Mouse (Mus musculus): ENCODE measurements around the gene Sipa1.
"Not testable (repeated sequence)": the region's sequence is repeated elsewhere in the genome, so short reads cannot be mapped to it uniquely, and the experiment has no call there.

Sipa1 gene

DNA sequence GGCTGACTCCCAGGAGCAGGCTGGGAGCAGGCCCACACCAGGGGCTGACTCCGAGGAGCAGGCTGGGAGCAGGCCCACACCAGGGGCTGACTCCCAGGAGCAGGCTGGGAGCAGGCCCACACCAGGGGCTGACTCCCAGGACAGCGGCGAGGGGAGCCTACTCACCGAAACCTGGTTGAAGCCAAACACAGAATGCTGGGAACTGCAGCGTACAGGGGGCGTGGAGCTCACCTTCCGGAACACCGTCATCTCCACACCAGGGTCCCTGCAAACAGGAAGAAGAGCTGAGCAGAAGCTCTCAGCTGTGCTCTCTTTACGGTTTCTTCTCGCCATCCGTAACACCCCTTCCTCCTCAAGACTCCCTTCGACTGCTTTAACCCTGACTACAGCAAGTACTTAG, 23.4 kb upstream of the Sipa1 start:
- in situ Hi-C loops (cut with MboI, MseI), result not testable (repeated sequence)

DNA sequence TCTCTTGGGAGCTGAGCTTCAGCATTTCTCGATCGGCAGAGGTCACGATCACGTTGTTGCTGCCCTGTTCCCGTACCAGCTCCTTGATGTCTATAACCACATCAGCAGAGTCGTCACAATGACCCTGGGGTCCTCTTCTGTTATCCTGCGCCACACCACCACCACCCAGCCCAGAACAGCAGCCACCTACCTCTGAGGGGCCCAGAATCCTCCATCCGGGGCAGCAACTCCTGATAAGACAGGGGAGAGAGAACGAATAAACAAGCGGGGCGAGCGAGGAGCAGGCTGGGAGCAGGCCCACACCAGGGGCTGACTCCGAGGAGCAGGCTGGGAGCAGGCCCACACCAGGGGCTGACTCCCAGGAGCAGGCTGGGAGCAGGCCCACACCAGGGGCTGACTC, 22.9 kb upstream of the Sipa1 start:
- in situ Hi-C loops (cut with MboI, MseI), result no loop called here

DNA sequence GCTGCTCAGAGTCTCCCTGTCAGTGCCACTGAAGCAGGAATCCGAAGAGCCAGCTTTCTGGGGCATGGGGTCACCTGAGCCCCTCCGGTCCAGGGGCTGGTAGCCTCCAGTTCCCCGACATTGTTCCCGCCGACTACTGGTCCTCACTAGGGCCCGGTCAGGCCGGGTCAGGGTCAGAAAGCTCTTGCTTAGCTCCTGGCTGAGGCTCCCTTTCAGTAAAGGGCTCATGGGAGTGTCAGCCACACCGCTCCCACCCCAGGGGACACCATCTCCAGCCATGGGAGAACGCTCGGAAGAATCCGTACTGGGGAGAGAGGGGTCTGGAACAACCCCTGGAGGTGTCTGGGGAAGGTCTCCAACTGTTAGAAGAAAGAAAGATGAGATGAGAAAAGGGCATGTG, 22.4 kb upstream of the Sipa1 start:
- in situ Hi-C loops (cut with MboI, MseI), result no loop called here

DNA sequence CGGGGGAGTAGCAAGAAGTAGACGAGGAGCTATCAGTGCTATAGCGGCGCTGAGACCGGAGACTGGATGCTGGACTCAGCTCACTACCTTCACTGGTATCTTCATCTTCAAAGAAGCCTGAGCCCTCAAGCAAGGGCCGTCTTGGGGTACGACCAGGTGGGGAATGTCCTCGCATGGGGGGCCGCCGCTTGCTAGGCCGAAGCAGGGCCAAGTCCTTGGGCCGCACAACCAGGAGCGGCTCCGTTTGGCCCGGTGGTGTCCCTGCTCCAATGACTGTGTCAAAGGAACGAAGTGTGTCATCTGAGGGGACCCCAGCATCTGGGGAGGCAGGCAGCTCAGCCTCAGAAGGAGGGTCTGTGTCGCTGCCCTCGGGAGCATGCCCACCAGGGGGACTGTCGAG, 21.9 kb upstream of the Sipa1 start:
- in situ Hi-C loops (cut with MboI, MseI), result no loop called here

DNA sequence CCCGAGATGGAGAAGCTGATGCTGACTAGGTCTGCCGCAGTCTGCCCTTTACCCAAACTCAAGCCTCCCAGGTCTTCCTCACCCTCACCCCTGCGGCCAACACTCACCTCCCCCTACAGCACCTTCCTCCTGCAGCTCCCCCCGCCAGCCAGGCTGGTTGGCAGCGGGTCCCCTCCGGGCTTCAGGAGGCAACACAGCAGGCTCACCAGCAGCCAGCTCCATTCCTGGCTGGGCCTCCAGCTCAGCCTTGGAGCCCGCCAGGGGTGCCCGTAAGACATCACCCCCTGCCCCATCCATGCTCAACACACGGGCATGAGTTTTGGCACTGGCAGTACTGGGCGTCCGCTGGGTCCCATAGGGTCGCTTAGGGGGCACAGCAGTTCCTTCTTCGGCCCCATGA, 21.5 kb upstream of the Sipa1 start:
- in situ Hi-C loops (cut with MboI, MseI), result no loop called here

DNA sequence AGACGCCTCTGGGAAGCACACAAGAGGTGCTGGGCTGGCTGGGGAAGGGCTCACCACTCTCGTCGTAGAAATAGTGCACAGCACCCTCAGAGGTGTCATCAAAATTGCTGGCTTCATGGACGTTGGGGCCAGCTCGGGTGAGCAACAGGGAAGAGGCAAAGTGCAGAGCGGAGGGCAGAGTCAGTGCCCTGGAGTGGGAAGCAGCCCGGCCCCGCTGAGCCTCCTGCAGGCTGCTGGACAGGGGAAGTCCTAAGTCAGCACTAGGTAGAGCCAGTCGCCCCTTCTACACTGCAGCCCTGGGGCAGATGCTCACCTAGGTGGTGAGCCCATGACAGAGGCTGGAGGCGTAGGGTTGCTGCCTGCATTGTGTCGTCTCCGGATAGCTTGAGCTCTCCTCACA, 20.7 kb upstream of the Sipa1 start:
- in situ Hi-C loops (cut with MboI, MseI), result no loop called here

DNA sequence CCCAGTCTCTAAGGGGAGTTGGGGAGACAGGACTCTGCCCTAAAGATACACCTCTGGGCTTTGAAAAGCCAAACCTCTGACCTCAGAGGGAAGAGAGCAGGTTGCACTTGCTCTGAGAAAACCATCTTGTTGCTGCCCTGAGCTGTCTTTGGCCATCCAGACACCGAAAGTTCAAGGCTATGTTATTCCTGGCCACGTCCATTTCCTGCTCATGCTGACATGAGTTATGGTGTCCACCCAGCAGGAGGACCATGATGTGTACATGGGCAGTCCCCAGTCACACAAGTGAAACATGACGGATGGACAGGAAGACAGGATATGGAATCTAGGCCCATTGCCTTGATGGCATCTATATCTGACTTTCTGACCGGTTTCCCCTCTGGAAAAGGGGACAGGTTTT, 16.9 kb upstream of the Sipa1 start:
- in situ Hi-C loops (cut with MboI, MseI), result no loop called here

DNA sequence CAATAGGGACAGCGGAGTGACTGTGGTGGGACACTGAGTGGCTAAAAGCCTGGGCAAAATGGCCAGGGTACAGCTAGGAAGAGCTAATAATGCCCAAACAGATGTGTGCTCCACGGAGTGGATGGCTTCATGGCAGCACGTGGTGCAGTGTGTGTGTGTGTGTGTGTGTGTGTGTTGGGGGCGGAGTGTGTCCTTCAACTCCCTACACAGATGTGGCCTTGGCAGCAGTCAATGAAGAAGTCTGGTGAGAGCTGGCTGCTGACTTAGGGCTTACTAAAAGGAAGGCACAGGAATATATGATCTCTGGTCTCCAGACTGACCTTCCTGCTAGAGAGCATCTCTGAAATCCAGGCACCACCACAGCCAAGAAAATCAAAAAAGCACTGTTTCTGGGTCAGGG, 4.9 kb upstream of the Sipa1 start:
- in situ Hi-C loops (cut with MboI, MseI), result loop anchor here (10.0 kb wide), 1 partner anchor 64 kb away; the partner anchor contains the start of gene Rnaseh2c

DNA sequence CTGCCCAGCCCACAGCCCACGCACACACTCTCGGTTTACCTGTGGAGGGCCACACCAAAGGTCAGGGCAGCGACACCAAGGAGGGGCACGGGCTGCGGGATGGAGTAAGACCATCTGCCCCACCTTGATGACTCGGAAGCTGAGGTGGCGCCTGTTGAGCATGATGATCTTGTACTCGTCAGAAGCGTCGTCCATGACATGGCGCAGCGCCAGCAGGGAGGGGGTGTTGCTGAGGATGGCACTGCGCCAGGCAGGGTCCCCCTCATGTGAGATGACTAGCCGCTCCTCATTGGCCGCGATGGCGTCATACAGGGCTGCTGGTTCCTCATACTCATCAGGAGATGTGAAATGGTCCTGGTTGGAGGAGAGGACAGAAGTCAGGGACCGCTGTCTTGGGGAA, 2.9 kb upstream of the Sipa1 start:
- in situ Hi-C loops (cut with MboI, MseI), result loop anchor here (10.0 kb wide), 1 partner anchor 62 kb away; the partner anchor contains the start of gene Rnaseh2c

DNA sequence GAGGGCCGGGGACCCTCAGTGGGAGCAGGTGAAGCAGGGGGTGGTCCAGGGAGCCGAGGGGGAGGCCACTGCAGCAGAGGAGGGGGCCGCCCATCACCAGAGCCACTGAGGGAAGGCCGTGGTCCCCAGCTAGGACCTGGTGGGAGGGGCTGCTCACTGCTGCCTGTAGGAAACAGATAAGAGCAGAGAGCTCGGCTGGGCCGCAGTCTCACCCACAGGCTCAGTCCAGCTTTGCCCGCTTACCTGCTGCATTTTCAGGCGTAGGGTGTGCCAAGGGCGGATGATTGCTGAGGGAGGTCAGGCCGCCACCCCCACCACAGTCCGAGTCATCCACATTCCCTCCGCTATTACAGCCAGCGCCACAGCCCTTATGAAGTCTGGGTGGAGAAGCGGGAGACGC, 2.0 kb upstream of the Sipa1 start:
- in situ Hi-C loops (cut with MboI, MseI), result loop anchor here (10.0 kb wide), 1 partner anchor 61 kb away; the partner anchor contains the start of gene Rnaseh2c

DNA sequence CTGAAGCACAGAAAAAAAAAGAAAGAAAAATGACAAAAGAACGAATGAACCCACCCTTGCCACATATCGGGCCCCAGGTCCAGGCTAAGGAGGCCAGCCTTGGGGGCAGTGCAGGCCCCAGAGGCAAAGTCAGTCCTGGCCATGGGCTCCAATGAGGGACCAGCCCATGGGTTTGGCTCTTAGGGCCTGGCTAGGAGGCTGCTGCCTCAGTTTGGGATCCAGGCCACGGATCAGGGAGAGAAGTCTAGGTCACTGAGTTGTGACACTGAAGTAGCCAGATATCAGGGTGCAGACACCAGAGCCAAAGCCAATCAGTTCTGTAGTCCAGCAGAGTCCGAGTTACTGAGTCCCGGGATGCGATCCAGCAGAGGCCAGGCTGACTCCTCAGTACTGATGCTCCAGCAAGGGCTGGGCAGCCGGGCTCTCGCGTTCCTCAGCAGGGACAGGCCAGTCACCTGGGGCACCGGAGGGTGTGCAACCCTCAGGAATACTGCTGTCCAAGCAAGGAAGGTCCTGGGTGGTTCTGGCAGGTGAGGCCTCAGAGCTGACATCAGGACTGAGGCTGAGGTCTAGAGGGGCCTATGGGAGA, 1.3 kb upstream of the Sipa1 start:
- in situ Hi-C loops (cut with MboI, MseI), result loop anchor here (10.0 kb wide), 1 partner anchor 60 kb away; the partner anchor contains the start of gene Rnaseh2c

DNA sequence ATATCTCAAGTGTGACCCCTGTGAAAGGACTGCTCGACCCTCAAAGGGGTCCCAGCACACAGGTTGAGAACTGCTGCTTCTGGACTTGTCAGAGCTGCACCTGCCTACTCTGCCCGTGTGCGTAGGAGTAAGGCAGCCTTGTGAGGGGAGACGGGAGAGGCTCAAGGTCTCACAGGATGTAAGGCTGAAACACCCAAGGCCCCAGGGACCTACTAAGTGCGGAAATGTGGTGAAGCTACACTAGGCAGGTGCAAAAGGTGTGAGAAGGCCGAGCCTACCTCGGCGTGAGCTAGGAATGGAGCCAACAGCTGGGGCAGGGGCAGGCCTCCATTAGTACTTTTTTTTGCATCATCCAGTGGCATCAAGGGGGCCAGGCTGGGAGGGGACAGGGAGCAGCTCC, 1.2 kb downstream of the Sipa1 start:
- in situ Hi-C loops (cut with MboI, MseI), result loop anchor here (10.0 kb wide), 1 partner anchor 58 kb away; the partner anchor contains the start of gene Rnaseh2c

DNA sequence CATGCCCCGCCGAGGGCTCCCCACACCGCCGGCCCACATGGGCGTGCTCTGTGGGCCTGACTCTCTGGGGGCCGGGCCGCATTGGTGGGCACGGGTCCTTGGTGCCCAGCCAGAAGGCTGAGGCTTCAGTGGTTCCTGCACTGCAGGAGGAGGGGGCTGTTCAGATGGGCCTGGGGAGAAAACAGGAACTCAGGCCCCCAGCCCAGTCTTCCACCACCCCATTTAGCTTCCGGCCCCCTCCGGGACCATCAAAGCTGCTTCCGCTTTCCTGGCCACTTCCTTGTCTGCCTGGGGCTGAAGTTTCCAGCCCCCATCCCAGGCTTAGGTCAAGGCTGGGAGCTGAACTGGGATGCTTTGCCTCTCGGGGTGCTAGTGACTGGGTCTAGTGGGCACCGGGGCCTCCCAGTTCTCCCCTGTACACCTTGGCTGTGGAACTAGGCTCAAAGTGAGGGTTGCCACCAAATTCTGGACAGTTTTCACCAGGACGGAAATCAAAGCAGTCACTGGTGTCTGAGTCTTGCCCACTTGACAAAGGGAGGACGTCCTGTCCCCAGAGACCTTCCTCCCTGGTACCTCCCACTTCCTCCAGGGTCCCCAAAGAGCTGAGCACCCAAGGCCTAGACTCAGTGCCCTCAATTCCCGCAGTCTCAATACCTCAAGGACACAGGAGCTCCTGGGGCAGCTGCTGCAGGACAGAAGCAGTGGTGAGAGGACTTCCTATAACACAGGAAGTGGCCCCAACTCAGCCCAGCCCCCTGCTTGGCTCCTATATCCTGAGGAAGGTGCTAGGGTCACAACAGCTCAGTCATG, 2.4 kb downstream of the Sipa1 start:
- in situ Hi-C loops (cut with MboI, MseI), result loop anchor here (10.0 kb wide), 1 partner anchor 56 kb away; the partner anchor contains the start of gene Rnaseh2c

DNA sequence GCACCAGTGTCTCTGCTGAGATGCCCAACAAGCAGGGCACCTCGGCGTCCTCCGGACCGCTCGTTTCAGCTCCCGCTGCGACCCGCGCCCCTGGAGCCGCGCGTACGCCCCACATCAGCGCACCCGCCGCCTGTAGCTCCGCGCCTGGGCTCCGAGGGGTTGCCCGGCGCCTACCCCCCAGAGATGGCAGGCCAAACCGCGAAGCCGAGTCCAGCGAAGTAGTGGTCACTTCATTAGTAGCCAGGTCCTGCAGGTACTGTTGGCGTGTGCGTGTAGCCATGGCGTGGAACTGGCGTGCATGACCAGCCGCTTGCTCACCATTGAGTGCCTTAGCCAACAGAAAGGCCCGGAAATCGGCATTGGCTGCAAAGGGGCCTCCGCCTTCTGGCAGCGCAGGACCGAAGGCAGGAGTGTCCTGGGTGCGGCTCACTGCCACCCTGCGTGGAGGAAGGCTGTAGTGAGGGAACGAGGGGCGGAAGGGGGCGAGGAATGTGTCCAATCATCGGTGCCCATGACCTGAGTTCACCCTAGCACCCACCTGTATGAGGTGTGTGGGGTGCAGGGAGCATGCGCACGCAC, 8.7 kb downstream of the Sipa1 start:
- in situ Hi-C loops (cut with MboI, MseI), result no loop called here

DNA sequence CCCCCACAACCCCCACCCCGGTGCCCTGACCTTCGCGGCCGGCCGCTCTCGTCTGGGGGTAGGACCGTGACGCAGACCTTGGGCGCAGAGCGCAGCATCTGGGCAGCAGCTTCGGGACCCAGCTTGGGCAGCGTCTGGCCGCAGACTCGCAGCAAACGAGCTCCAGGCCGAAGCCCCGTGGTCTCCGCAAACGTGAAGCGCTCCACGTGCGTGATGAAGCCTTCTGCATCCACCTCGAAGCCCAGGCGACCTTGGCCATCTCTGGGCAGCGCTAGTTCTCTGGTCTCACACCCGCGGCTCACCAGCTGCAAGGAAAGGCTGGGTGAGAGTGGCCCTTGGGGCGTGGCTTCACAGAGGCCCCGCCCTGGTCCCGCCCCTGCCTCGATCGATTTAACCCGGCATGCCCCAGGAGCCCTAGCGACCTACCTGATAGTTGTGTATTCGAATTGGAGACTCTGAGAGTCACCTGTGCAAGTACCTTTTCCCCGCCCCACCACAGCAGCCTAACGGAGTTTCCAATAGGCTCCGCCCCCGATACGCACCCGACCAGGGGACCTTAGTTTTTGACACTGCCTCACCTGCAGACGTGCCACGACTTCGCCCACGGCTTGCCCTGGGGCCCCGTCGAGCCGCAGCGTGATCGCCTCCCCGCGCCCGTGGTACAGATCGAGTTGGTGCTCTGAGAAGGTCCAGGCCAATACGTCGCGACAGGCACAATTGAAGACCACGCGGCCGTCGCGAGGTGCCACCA, 9.4 kb downstream of the Sipa1 start:
- in situ Hi-C loops (cut with MboI, MseI), result no loop called here

DNA sequence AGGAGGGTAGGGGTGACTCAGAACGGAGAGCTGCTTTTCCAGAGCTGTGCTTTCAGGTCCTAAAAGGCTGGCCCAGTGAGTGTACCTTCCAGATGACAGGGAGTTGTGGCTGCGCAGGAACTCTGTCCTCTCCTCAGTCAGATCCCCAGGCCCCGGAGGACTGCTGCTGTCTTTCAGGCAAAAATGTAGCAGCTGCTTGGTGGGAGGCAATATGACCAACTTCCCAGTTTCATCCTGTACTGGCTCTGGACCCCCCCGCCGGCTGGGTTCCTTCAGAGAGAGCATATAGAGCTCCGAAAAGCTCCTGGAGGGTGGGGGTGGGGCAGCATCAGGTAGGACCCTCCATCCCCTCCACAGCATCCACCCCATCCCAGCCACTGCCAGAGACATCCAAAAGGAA, 10.9 kb downstream of the Sipa1 start:
- in situ Hi-C loops (cut with MboI, MseI), result no loop called here

DNA sequence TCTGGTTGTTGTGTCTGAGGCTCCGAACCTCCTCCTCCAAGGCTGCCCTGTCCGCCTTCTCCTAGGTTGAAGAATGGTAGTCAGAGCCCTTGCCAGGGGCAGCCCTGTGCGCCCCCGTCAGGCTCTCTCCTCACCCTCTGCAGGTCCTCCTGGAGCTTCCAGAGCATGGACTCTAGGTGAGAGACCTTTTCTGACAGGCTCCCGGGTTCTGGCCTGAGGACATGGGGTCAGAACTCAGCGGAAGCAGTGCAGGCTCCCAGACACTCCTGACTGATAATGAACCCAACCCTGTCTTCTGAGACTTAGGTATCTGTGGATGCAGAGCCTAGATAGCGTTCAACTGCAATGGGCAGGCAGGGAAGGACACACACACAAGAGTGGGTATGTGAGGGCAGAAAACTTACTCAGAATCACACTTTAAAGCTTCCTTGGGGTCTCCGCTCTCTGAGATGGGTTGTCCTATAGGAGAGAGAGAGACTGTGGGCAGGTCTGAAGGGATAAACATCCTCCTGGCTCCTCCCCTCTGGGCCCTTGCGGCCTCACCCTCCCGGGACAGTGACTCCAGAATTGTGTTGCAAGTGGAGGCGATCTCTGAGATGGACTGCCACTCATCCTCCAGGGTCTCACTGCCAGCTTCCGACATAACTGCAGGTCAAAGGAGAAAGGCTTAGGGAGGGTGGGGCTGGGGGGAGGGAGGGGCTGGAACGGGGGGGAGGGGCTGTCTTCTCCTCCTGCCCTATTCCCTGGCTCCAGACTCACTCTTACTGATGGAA, 11.8 kb downstream of the Sipa1 start:
- in situ Hi-C loops (cut with MboI, MseI), result no loop called here

DNA sequence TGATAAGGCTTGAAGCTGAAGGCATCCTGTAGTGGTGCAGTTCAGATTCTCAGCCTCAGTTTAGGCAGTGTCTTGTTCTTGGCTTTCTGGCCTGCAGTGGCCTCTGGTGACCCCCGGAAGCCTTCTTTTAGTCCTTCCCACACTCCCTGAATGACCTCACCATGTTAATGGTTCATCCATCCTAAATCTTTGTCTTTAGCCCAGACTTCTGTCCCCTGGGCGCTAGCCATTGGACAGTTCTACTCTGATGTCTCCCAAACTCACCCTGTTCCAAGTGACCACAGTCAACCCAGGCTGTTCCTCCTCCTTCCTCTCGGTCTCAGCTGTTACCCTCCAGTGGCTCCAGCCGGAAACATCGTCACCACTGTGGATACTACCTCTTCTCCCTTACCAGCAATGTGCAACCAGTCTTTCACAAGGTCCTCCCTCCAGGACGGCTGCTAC, 14.2 kb downstream of the Sipa1 start:
- in situ Hi-C loops (cut with MboI, MseI), result loop anchor here (10.0 kb wide), 1 partner anchor 1305 kb away; no protein-coding TSS in a partner anchor

DNA sequence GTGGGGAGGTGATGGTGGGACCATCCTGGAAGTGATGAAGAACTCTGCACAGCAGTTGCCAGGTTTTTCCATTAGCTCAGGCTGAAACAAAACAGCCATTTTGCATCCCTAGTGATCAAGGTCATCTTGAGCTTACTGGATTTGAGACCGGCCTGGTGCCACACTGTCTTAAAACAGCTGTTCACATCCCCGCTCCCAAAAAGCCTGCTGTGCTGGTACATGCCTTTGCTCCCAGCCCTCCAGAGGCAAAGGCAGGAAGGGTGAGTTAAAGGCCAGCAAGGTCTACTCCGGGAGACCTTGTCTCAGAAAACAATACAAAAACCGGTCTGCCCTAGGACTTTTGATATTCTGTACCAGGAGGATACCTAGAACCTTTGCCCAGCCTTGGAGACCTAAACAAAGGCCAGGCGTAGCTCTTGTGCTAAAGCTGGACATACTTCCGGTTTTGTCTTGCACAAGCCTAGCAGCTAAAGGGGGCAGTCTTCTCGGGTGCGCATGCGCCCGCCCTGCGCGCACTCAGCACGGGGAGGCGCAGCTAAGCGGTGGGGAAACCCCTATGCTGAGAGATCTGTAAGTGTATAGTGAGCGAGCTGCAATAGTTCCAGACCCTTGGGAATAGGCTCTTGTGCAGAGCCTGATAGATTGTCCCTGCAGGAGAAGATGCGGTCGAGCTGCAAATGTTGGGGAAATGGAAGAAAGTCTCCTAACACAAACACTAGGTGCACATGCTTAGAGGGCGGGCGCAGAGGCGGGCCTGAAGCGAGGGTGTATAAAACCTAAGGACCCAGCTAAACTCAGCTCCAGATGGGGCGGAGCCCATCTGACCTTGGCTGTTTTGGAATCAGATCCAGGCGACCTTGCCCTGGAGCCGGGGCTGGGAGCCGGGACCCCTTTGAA, 14.9 kb downstream of the Sipa1 start:
- in situ Hi-C loops (cut with MboI, MseI), result loop anchor here (10.0 kb wide), 1 partner anchor 1306 kb away; no protein-coding TSS in a partner anchor

DNA sequence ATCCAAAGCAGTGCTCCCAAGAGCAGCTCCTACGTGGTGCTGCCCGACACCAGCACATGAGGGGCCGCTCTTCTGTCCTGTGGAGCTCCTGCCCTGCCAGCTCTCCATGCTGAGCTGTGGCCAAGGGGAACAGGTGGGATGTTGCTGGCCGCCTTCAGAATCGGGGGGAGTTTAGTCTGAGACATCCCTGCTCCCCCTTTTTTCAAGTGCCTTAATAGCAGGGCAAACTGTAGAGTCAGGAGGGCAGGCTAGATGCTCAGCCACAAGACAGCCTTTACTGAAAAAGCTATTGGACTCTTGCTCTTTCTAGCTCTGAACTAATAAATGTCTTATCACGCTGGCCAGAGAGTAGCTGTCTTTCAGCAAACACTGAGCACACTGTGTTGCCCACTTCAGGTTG, 15.7 kb downstream of the Sipa1 start:
- in situ Hi-C loops (cut with MboI, MseI), result loop anchor here (10.0 kb wide), 1 partner anchor 1307 kb away; no protein-coding TSS in a partner anchor
